Mouse (Mus musculus): ENCODE results near the gene Gm20869.
"Not testable (repeated sequence)": the region's sequence is repeated elsewhere in the genome, so short reads cannot be mapped to it uniquely, and the experiment has no call there.

Gm20869 gene

GRCm38 (mm10) chrY:71469149-71469548 lies at the start of gene Gm20869:
Gm20869 (plus strand) TSS chrY:71469449.
- DNase-seq (ENCODE audit: low read depth, low spot score): not testable (repeated sequence)
